Comparison of ENCODE assay signal across 26 mouse cellular contexts in the genomic region with DNA sequence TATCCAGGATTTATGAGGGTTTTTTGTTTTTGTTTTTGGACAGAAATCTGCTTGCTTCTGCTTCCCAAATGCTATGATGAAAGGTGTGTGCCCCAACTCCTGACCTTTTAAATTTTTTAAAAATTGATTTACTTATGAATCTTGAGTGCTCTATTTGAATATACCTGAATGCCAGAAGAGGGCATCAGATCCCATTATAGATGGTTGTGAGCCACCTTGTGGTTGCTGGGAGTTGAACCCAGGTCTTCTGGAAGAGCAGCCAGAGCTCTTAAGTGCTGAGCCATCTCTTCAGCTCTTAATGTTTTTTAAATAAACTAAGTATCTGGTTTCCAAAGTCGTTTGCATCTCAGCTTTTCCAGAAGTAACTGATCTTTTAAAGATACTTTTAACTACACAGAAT. TPM values are rescaled to one million over a fixed set of nuclear protein-coding genes. Genes with fewer than 3 reads are reported as not detected.
DNase-seq lines count a peak whose midpoint lies in the region; ATAC-seq and TF ChIP-seq lines count a peak whose summit lies in the region.
"Had no signal": no experiment of that assay in that cellular context is flagged by ENCODE, and none has a peak within 500 bp of the region (broad histone marks: within the 10 kb centered on the region; RNA-seq: fewer than 3 reads in every experiment).

No protein-coding gene starts in this region.

- DNase-seq in kidney, postnatal 0 days (ENCODE audit: low spot score) = no peak
- DNase-seq in 3T3-L1 (ENCODE audit: low read depth, low spot score) (peak; percentile 30), A20 (ENCODE audit: low read depth, low spot score) (peak; percentile 35), NIH3T3 (ENCODE audit: low read depth) (peak; percentile 27)
- DNase-seq in spleen, postnatal 36 days (ENCODE audit: low spot score in 2 of 2) = no peak
- DNase-seq in gastrocnemius, postnatal 14 days = no peak
- DNase-seq: adrenal gland, adult 2 months; cerebellum, adult 8-10 months; cerebellum, postnatal 36 days; gastrocnemius, postnatal 25 days; heart, adult 18-20 months; kidney, postnatal 14 days; layer of hippocampus, postnatal 36 days; lung, postnatal 4 days; right cerebral cortex, adult 18-20 months; right cerebral cortex, postnatal 4 days; thymus, adult 18-20 months; thymus, postnatal 4 days had no signal

- H3K4me1 ChIP-seq in kidney, postnatal 0 days (replicated peaks; ENCODE audit: insufficient read depth, low read length) = no peaks in the 10 kb centered on the region
- H3K4me1 ChIP-seq in kidney, embryonic 16.5 days (ENCODE audit: insufficient read depth, low read length) = peaks cover 13% of the 10 kb centered on the region
- H3K4me1 ChIP-seq: forebrain, embryonic 13.5 days; hindbrain, embryonic 12.5 days; liver, embryonic 15.5 days; midbrain, embryonic 15.5 days; stomach, embryonic 15.5 days had no signal

- no peaks in the 10 kb centered on the region for H3K27me3 ChIP-seq in kidney, postnatal 0 days (ENCODE audit: insufficient read depth, low read length)
- no peaks in the 10 kb centered on the region for H3K27me3 ChIP-seq in kidney, embryonic 16.5 days (ENCODE audit: insufficient read depth, low read length)
- H3K27me3 ChIP-seq: forebrain, embryonic 13.5 days; hindbrain, embryonic 12.5 days; limb, embryonic 13.5 days; liver, embryonic 15.5 days; midbrain, embryonic 15.5 days; stomach, embryonic 15.5 days had no signal

- H3K4me3 ChIP-seq in kidney, postnatal 0 days (replicated peaks; ENCODE audit: low read depth, low read length) = no peak overlapping the region
- H3K4me3 ChIP-seq in kidney, embryonic 16.5 days (ENCODE audit: low read length) = no peak overlapping the region
- H3K4me3 ChIP-seq: forebrain, embryonic 13.5 days; hindbrain, embryonic 12.5 days; limb, embryonic 13.5 days; liver, embryonic 15.5 days; midbrain, embryonic 15.5 days; myocyte; stomach, embryonic 15.5 days had no signal

- intact Hi-C loops in gastrocnemius, postnatal 14 days (cut with DNase I; ENCODE audit: low total_unique reads) = no loop called here

- no peaks in the 10 kb centered on the region for H3K36me3 ChIP-seq in kidney, postnatal 0 days (ENCODE audit: insufficient read depth, low read length)
- no peaks in the 10 kb centered on the region for H3K36me3 ChIP-seq in kidney, embryonic 16.5 days (ENCODE audit: insufficient read depth, low read length)
- H3K36me3 ChIP-seq: hindbrain, embryonic 12.5 days; limb, embryonic 13.5 days; liver, embryonic 15.5 days; midbrain, embryonic 15.5 days; stomach, embryonic 15.5 days had no signal

- WGBS in kidney, postnatal 0 days = 23% methylated on average over 1 of the region's 1 CpGs
- WGBS in kidney, embryonic 16.5 days = 32% methylated on average over 1 of the region's 1 CpGs

- H3K9me3 ChIP-seq in kidney, postnatal 0 days (replicated peaks; ENCODE audit: low read length) = no peaks in the 10 kb centered on the region
- H3K9me3 ChIP-seq in kidney, embryonic 16.5 days (ENCODE audit: low read length) = no peaks in the 10 kb centered on the region
- H3K9me3 ChIP-seq: forebrain, embryonic 13.5 days; hindbrain, embryonic 12.5 days; limb, embryonic 13.5 days; liver, embryonic 15.5 days; midbrain, embryonic 15.5 days; stomach, embryonic 15.5 days had no signal

- H3K9ac ChIP-seq in kidney, postnatal 0 days (ENCODE audit: low read depth, low read length) = no peak overlapping the region
- no peak overlapping the region for H3K9ac ChIP-seq in kidney, embryonic 16.5 days (replicated peaks; ENCODE audit: low read length)
- H3K9ac ChIP-seq: forebrain, embryonic 13.5 days; hindbrain, embryonic 12.5 days; limb, embryonic 13.5 days; liver, embryonic 15.5 days; midbrain, embryonic 15.5 days; stomach, embryonic 15.5 days had no signal

- no peak for ATAC-seq in kidney, postnatal 0 days (replicated peaks; ENCODE audit: low FRiP score, low read depth)
- no peak for ATAC-seq in kidney, embryonic 16.5 days (ENCODE audit: low FRiP score, low TSS enrichment)
- ATAC-seq: forebrain, embryonic 13.5 days; midbrain, embryonic 15.5 days had no signal

- peak; percentile 12; the same call in 1 of the 2 replicates for TF ChIP-seq CTCF in kidney, postnatal 0 days (IDR thresholded peaks at IDR 0.05; ENCODE audit: low read depth)

- H3K4me2 ChIP-seq in kidney, postnatal 0 days (ENCODE audit: low read length) = no peak overlapping the region
- no peak overlapping the region for H3K4me2 ChIP-seq in kidney, embryonic 16.5 days (replicated peaks; ENCODE audit: low read depth, low read length)
- H3K4me2 ChIP-seq: forebrain, embryonic 13.5 days; hindbrain, embryonic 12.5 days; limb, embryonic 13.5 days; liver, embryonic 15.5 days; midbrain, embryonic 15.5 days; stomach, embryonic 15.5 days had no signal

- no peak overlapping the region for H3K27ac ChIP-seq in kidney, postnatal 0 days
- H3K27ac ChIP-seq in kidney, embryonic 16.5 days (ENCODE audit: low read length) = no peak overlapping the region
- H3K27ac ChIP-seq: forebrain, embryonic 13.5 days; hindbrain, embryonic 12.5 days; limb, embryonic 13.5 days; liver, embryonic 15.5 days; midbrain, embryonic 15.5 days; stomach, embryonic 15.5 days had no signal

RNA-seq across cellular contexts. Expression of a gene that starts 30.0 kb away (rescaled TPM):
- polyA plus RNA-seq in kidney, postnatal 0 days (2015; fragmentation: Nextera tagmentation; extraction: Ambion mirVana) = 159 and 174 TPM in 2 replicates
- polyA plus RNA-seq in kidney, embryonic 16.5 days (2015; fragmentation: Nextera tagmentation; extraction: Ambion mirVana) = 209 and 214 TPM in 2 replicates
- total RNA-seq in gastrocnemius, postnatal 14 days (2021) = 100 to 1,000 TPM; 109 to 112 TPM

Comparison
In these comparisons a context has a peak if more than half of its experiments do, and no peak if none do; other contexts are left out.
1. DNase-seq: peak in 3T3-L1 (single experiment), A20 (single experiment) and NIH3T3 (single experiment); none in kidney, postnatal 0 days (single experiment), spleen, postnatal 36 days (0 of 2) and gastrocnemius, postnatal 14 days (single experiment).